Comparison of ENCODE assay signal across 16 mouse cellular contexts in the genomic region with DNA sequence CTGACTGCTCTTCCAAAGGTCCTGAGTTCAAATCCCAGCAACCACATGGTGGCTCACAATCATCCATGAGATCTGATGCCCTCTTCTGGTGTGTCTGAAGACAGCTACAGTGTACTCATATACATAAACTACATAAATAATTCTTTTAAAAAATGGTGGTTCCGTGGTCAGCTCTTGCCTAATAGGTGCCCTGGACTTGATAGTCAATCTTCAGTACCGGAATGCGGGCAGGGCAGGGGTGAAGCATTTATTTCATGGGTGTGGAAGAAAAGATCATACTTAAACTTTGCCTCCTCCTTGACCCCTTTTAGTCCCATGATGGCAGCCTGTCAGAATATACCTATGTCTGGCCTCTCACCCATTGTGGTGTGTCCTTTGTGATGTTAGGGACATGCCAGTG. TPM values are rescaled to one million over a fixed set of nuclear protein-coding genes. Genes with fewer than 3 reads are reported as not detected.
"Had no signal": no experiment of that assay in that cellular context is flagged by ENCODE, and none has a peak within 500 bp of the region (broad histone marks: within the 10 kb centered on the region; RNA-seq: fewer than 3 reads in every experiment).

No protein-coding gene starts in this region.

- H3K9me3 ChIP-seq: limb, embryonic 10.5 days; liver, embryonic 15.5 days; midbrain, embryonic 13.5 days; neural tube, embryonic 15.5 days; stomach, embryonic 15.5 days had no signal

- DNase-seq: kidney, adult 18-20 months; kidney, postnatal 10 days; kidney, postnatal 4 days; lung, adult 2 months; lung, postnatal 10 days; right cerebral cortex, postnatal 4 days; spleen, adult 18-20 months; thymus, adult 2 months; thymus, postnatal 25 days had no signal

- H3K4me3 ChIP-seq: left cerebral cortex, adult 2 months; limb, embryonic 10.5 days; liver, embryonic 15.5 days; midbrain, embryonic 13.5 days; neural tube, embryonic 15.5 days; stomach, embryonic 15.5 days had no signal

- ATAC-seq: midbrain, embryonic 13.5 days had no signal

- H3K27me3 ChIP-seq: neural tube, embryonic 15.5 days; stomach, embryonic 15.5 days had no signal

- H3K27ac ChIP-seq: left cerebral cortex, adult 2 months; limb, embryonic 10.5 days; liver, embryonic 15.5 days; macrophage; midbrain, embryonic 13.5 days; neural tube, embryonic 15.5 days; stomach, embryonic 15.5 days had no signal

RNA-seq across cellular contexts. Expression of a gene that starts 20.3 kb away (rescaled TPM):
- polyA plus RNA-seq: macrophage had no signal

RNA-seq across cellular contexts. Expression of a gene that starts 32.6 kb away (rescaled TPM):
- polyA plus RNA-seq: macrophage had no signal
